Mouse (Mus musculus) olfactory bulb, adult 2 months (tissue): ENCODE measurements around the gene Iqgap1.

ENCODE experiments used
- CTCF ChIP-seq: fragments of 200-500 bp; IDR thresholded peaks from 2 replicates; pipeline ENCODE4 v1.5.1; 2012; ENCODE audit warnings: low read depth, mild to moderate bottlenecking, low read length, moderate library complexity; ENCODE audit not compliant: insufficient read depth
- POLR2A ChIP-seq: fragments of 200-500 bp; IDR thresholded peaks from 2 replicates; pipeline ENCODE4 v1.6.1; 2012; ENCODE audit warnings: mild to moderate bottlenecking, low read depth, low read length, moderate library complexity; ENCODE audit not compliant: insufficient read depth

GRCm38 (mm10) chr7:80830193-80830803, 4.5 kb upstream of the Iqgap1 start:
- TF ChIP-seq CTCF (no peak), POLR2A (no peak)
